Mouse (Mus musculus) hindbrain, embryonic 15.5 days (tissue): ENCODE data around the gene Paics. TPM values are rescaled to one million over a fixed set of nuclear protein-coding genes. Genes with fewer than 3 reads are reported as not detected.
A peak's percentile ranks its signal among the peaks of the same experiment; 100 is the strongest.

ENCODE experiments used
- ATAC-seq: fragments of 200-750 bp; cut with Nextera tagmentation; 2 replicates; pipeline ENCODE4 v1.8.0; 2017; ENCODE audit warnings: low read depth, moderate number of reproducible peaks, moderate TSS enrichment; ENCODE audit not compliant: low FRiP score
- H3K27ac ChIP-seq: fragments of 300-500 bp; sonication (generic); replicated peaks from 2 replicates; pipeline ENCODE4 v1.5.1; 2015; ENCODE audit warnings: mild to moderate bottlenecking, inconsistent platforms
- H3K27me3 ChIP-seq: fragments of 300-500 bp; sonication (generic); 2 replicates; pipeline ENCODE4 v1.6.1; 2015; ENCODE audit warnings: control low read depth, inconsistent platforms
- H3K36me3 ChIP-seq: fragments of 300-500 bp; sonication (generic); 2 replicates; pipeline ENCODE4 v1.6.1; 2015; ENCODE audit warnings: control low read depth, inconsistent platforms
- H3K4me1 ChIP-seq: fragments of 300-500 bp; sonication (generic); replicated peaks from 2 replicates; pipeline ENCODE4 v1.6.1; 2015; ENCODE audit warnings: control low read depth, inconsistent platforms
- H3K4me2 ChIP-seq: fragments of 300-500 bp; sonication (generic); 2 replicates; pipeline ENCODE4 v1.6.1; 2015; ENCODE audit warnings: moderate library complexity, mild to moderate bottlenecking, inconsistent platforms
- H3K4me3 ChIP-seq: fragments of 300-500 bp; sonication (generic); 2 replicates; pipeline ENCODE4 v1.5.1; 2015; ENCODE audit warnings: mild to moderate bottlenecking, inconsistent platforms
- H3K9ac ChIP-seq: fragments of 300-500 bp; sonication (generic); 2 replicates; pipeline ENCODE4 v1.6.1; 2015; ENCODE audit warnings: inconsistent platforms
- H3K9me3 ChIP-seq: fragments of 300-500 bp; sonication (generic); 2 replicates; pipeline ENCODE4 v1.6.1; 2016; ENCODE audit warnings: control low read depth, inconsistent platforms
- whole genome bisulfite sequencing: fragments of 180-500 bp; shearing (Covaris S2); methylation state at CpG from one replicate; pipeline ENCODE4 v1.1.7; 2015; 5-methylcytosine and 5-hydroxymethylcytosine counted together
- polyA plus RNA-seq: library from polyadenylated mRNA; unstranded; fragments of >200 nt; fragmentation: Nextera tagmentation; extraction: Ambion mirVana; gene quantifications from 2 replicates; pipeline ENCODE4 v1.2.1, GENCODE M21; 2015

Gene Paics
- polyA plus RNA-seq, 1 experiment from 2014 or later = 179 TPM

DNA sequence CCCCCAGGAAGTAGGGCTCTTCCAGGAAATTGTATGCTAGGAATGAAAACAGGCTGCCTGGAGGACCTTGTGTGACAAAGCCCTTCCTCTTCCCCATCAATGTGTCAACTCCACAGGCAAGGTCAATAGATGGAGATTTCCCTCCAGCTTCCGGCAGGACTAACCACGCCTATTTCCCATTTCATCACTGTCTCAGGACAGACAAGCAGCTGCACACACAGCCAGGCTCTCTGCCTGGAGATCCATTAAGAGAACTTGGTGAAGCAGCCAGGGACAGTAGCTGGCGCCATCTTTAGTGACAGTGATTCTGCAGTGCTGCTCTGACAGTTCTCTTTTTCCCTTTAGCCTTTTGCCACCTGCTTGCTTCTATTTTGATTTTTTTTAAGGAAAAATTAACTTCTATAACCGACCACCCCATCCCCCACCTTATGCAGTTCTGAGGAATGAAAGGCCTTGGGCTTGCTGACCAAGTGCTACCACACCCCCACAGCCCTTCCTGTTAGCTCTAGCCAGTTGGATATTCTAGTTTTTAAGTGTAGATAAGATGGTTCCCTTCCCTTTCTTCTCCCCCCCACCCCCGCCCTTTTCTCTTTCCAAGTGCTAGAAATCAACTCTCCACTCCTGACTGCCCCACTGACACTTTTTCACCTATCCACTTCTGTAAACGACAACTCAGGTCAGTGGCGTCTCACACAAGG is 21.8 kb upstream of the Paics start:
- Histone ChIP-seq H3K4me3 (no peak overlapping the region), H3K27me3 (no peaks in the 10 kb centered on the region), H3K9me3 (no peaks in the 10 kb centered on the region), H3K4me1 (no peaks in the 10 kb centered on the region), H3K27ac (no peak overlapping the region), H3K4me2 (no peak overlapping the region), H3K9ac (no peak overlapping the region), H3K36me3 (peaks cover 26% of the 10 kb centered on the region)
- 82% methylated on average over 7 of the region's 7 CpGs for WGBS
- ATAC-seq = no peak

GRCm38 (mm10) chr5:76939717-76940116 is 11.4 kb upstream of the Paics start:
- no peak overlapping the region for H3K9ac ChIP-seq
- H3K27me3 ChIP-seq = no peaks in the 10 kb centered on the region
- H3K4me1 ChIP-seq = no peaks in the 10 kb centered on the region
- no peaks in the 10 kb centered on the region for H3K36me3 ChIP-seq
- no peak overlapping the region for H3K4me3 ChIP-seq
- no peak overlapping the region for H3K4me2 ChIP-seq
- H3K9me3 ChIP-seq = no peaks in the 10 kb centered on the region
- 98% methylated on average over 8 of the region's 8 CpGs for WGBS
- no peak overlapping the region for H3K27ac ChIP-seq
- ATAC-seq = no peak

GRCm38 (mm10) chr5:76941975-76942374 is 9.1 kb upstream of the Paics start:
- WGBS = 95% methylated on average over 4 of the region's 4 CpGs
- ATAC-seq = no peak
- H3K4me1 ChIP-seq = no peaks in the 10 kb centered on the region

GRCm38 (mm10) chr5:76942505-76942904 is 8.6 kb upstream of the Paics start:
- H3K4me1 ChIP-seq = no peaks in the 10 kb centered on the region
- no peak overlapping the region for H3K27ac ChIP-seq
- H3K9ac ChIP-seq = no peak overlapping the region
- WGBS = 89% methylated on average over 4 of the region's 4 CpGs
- no peaks in the 10 kb centered on the region for H3K36me3 ChIP-seq
- no peak overlapping the region for H3K4me2 ChIP-seq
- H3K4me3 ChIP-seq = no peak overlapping the region
- H3K27me3 ChIP-seq = no peaks in the 10 kb centered on the region
- ATAC-seq = no peak
- no peaks in the 10 kb centered on the region for H3K9me3 ChIP-seq

More at GRCm38 (mm10) chr5:76941975-76942374, 9.1 kb upstream of the Paics start:
- H3K9ac ChIP-seq = no peak overlapping the region
- H3K9me3 ChIP-seq = no peaks in the 10 kb centered on the region
- H3K27ac ChIP-seq = no peak overlapping the region
- H3K27me3 ChIP-seq = no peaks in the 10 kb centered on the region
- no peaks in the 10 kb centered on the region for H3K36me3 ChIP-seq
- no peak overlapping the region for H3K4me3 ChIP-seq
- no peak overlapping the region for H3K4me2 ChIP-seq

GRCm38 (mm10) chr5:76944965-76945677 is 6.0 kb upstream of the Paics start:
- Histone ChIP-seq H3K4me2 (no peak overlapping the region), H3K36me3 (no peaks in the 10 kb centered on the region), H3K4me3 (no peak overlapping the region), H3K27ac (no peak overlapping the region), H3K27me3 (no peaks in the 10 kb centered on the region), H3K9ac (no peak overlapping the region), H3K4me1 (peaks cover 9% of the 10 kb centered on the region), H3K9me3 (no peaks in the 10 kb centered on the region)
- 77% methylated on average over 6 of the region's 6 CpGs for WGBS
- no peak for ATAC-seq

DNA sequence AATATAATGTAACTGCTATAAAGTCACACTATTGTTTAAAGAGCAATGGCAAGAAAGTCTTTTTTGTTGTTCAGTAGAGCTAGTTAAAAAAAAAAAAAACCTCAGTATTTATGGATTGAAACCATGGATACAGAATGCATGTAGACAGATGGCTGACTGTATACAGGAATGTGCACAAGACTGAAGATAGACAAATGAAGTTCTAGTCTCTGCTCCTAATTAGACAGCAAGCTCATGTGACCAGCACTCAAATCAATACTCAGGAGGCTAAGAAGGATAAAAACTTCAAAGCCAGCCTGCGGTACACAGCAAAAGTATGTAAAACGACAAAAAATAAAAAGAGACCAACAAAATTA is 5.5 kb upstream of the Paics start:
- Histone ChIP-seq H3K4me3 (no peak overlapping the region), H3K9me3 (no peaks in the 10 kb centered on the region), H3K9ac (no peak overlapping the region), H3K27ac (no peak overlapping the region), H3K27me3 (no peaks in the 10 kb centered on the region), H3K4me1 (peaks cover 14% of the 10 kb centered on the region), H3K4me2 (no peak overlapping the region), H3K36me3 (no peaks in the 10 kb centered on the region)
- WGBS = 81% methylated on average over 2 of the region's 2 CpGs
- ATAC-seq = no peak

- H3K36me3 ChIP-seq = no peaks in the 10 kb centered on the region
- H3K4me2 ChIP-seq = no peak overlapping the region
- H3K9me3 ChIP-seq = no peaks in the 10 kb centered on the region
- no peak overlapping the region for H3K4me3 ChIP-seq
- ATAC-seq = no peak
- peaks cover 17% of the 10 kb centered on the region for H3K4me1 ChIP-seq
- no peak overlapping the region for H3K9ac ChIP-seq
- H3K27me3 ChIP-seq = no peaks in the 10 kb centered on the region
- 90% methylated on average over 4 of the region's 4 CpGs for WGBS
- H3K27ac ChIP-seq = no peak overlapping the region
These were observed 4.0 kb upstream of the Paics start for GRCm38 (mm10) chr5:76947142-76947541.

- Histone ChIP-seq H3K4me3 (no peak overlapping the region), H3K4me2 (no peak overlapping the region), H3K27ac (no peak overlapping the region), H3K4me1 (peaks cover 24% of the 10 kb centered on the region), H3K9ac (no peak overlapping the region), H3K27me3 (no peaks in the 10 kb centered on the region), H3K36me3 (no peaks in the 10 kb centered on the region), H3K9me3 (no peaks in the 10 kb centered on the region)
- 94% methylated on average over 4 of the region's 4 CpGs for WGBS
- ATAC-seq = no peak
These were observed 3.3 kb upstream of the Paics start for GRCm38 (mm10) chr5:76947758-76948157.

DNA sequence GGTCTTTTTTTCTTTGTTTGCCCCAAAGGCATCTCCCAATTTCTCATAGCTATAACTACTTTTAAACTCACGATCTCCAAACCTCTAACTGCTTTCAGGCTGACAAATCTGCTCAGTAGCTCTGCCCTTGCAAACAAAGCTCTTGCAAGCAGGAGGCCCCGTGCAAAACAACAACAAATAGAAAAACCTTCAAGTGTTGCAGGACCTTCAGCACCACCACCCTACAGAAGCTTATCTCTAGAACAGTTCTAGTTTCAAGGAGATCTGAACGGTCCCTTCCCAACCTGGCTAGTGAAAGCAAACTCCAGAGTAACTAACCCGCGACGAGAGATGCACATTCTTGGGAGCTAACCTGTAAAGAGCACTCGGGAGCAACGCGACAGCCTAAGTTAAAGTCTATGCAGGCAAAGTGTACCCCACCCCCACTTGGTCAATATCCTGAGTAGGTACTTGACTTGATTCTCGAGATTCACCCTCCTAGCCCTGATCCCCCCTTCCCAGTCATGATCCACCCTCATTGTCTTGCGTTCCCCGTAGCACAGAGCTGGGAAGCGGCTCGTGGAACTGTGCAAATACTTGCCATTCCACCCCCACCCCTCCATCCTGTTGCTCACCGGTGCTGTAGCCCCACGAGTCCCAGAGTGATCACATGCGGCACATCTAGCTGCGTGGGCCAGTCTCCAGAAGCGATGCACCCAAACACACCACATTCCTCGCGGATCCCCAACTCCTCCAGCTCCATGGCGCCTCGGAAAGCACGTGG is 583 bp upstream of the Paics start:
- H3K27ac ChIP-seq = peak overlapping the region; percentile 86
- no peaks in the 10 kb centered on the region for H3K27me3 ChIP-seq
- no peaks in the 10 kb centered on the region for H3K36me3 ChIP-seq
- peaks cover 35% of the 10 kb centered on the region for H3K4me1 ChIP-seq
- H3K4me2 ChIP-seq = peak overlapping the region; percentile 91
- no peak for ATAC-seq
- H3K4me3 ChIP-seq = peak overlapping the region; percentile 69
- peak overlapping the region; percentile 55 for H3K9ac ChIP-seq
- H3K9me3 ChIP-seq = no peaks in the 10 kb centered on the region
- 0% methylated on average over 24 of the region's 24 CpGs for WGBS

- peaks cover 9% of the 10 kb centered on the region for H3K36me3 ChIP-seq
- peak overlapping the region; percentile 69 for H3K4me3 ChIP-seq
- no peaks in the 10 kb centered on the region for H3K27me3 ChIP-seq
- ATAC-seq = no peak
- WGBS = 22% methylated on average over 7 of the region's 7 CpGs
- H3K4me1 ChIP-seq = peaks cover 35% of the 10 kb centered on the region
- H3K9me3 ChIP-seq = no peaks in the 10 kb centered on the region
- peak overlapping the region; percentile 91 for H3K4me2 ChIP-seq
- peak overlapping the region; percentile 86 for H3K27ac ChIP-seq
- H3K9ac ChIP-seq = peak overlapping the region; percentile 58
These were observed 1.3 kb downstream of the Paics start for GRCm38 (mm10) chr5:76952112-76953040.

GRCm38 (mm10) chr5:76953794-76954193 is 2.7 kb downstream of the Paics start:
- peaks cover 35% of the 10 kb centered on the region for H3K4me1 ChIP-seq
- peaks cover 22% of the 10 kb centered on the region for H3K36me3 ChIP-seq
- 77% methylated on average over 3 of the region's 3 CpGs for WGBS
- no peak overlapping the region for H3K4me2 ChIP-seq
- H3K9me3 ChIP-seq = no peaks in the 10 kb centered on the region
- no peak overlapping the region for H3K9ac ChIP-seq
- ATAC-seq = no peak
- H3K27ac ChIP-seq = no peak overlapping the region
- no peaks in the 10 kb centered on the region for H3K27me3 ChIP-seq
- no peak overlapping the region for H3K4me3 ChIP-seq
